Mouse (Mus musculus): Measurements from ENCODE around the gene Wdr70.

DNA sequence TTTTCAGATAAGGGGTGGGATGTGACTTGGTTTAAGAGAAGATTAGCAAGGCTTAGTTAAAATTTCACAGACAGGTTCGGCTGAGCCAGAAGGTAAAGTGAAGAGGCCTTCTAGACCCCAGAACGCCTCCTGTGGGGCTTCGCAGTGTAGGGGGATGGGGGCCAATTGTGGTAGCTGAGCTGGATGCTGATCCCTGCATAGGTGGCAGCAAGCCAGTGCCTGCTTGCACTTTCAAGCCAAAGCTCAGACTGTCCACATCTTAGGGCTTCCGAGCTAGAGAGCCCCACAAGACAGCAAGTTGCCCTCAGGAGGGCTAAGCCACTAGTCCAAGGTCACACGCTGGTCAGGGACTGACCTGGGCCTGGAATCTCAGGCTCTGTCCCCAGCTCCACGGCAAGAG, 275.1 kb downstream of the Wdr70 start:
- TF ChIP-seq CTCF (conservative IDR thresholded peaks at IDR 0.05 in 1 of 2, IDR thresholded peaks at IDR 0.05 in 1 of 2; ENCODE audit: low read depth in 2 of 2, low read length in 2 of 2) (no peak), MYC (IDR thresholded peaks at IDR 0.05; ENCODE audit: low read depth, low read length) (no peak), USF1 (IDR thresholded peaks at IDR 0.05; ENCODE audit: low read depth, low read length) (no peak), TBP (conservative IDR thresholded peaks at IDR 0.05; ENCODE audit: low read depth, low read length) (no peak)
